Mouse (Mus musculus) forebrain, embryonic 12.5 days (tissue): ENCODE measurements around the gene Nus1. TPM values are rescaled to one million over a fixed set of nuclear protein-coding genes. Genes with fewer than 3 reads are reported as not detected.

ENCODE experiments used
- ATAC-seq: fragments of 200-750 bp; cut with Nextera tagmentation; 2 replicates; pipeline ENCODE4 v1.8.0; 2017; ENCODE audit warnings: moderate TSS enrichment; ENCODE audit not compliant: low FRiP score
- H3K27ac ChIP-seq: fragments of 300-500 bp; sonication (generic); 2 replicates; pipeline ENCODE4 v1.5.1; 2016; ENCODE audit warnings: mild to moderate bottlenecking
- H3K27me3 ChIP-seq: fragments of 300-500 bp; sonication (generic); 2 replicates; pipeline ENCODE4 v1.6.1; 2016; ENCODE audit warnings: mild to moderate bottlenecking
- H3K36me3 ChIP-seq: fragments of 300-500 bp; sonication (generic); replicated peaks from 2 replicates; pipeline ENCODE4 v1.6.1; 2016; ENCODE audit warnings: mild to moderate bottlenecking
- H3K4me1 ChIP-seq: fragments of 300-500 bp; sonication (generic); 2 replicates; pipeline ENCODE4 v1.6.1; 2016
- H3K4me2 ChIP-seq: fragments of 300-500 bp; sonication (generic); 2 replicates; pipeline ENCODE4 v1.6.1; 2016; ENCODE audit warnings: mild to moderate bottlenecking, moderate library complexity
- H3K4me3 ChIP-seq: fragments of 300-500 bp; sonication (generic); replicated peaks from 2 replicates; pipeline ENCODE4 v1.5.1; 2016; ENCODE audit warnings: mild to moderate bottlenecking
- H3K9ac ChIP-seq: fragments of 300-500 bp; sonication (generic); 2 replicates; pipeline ENCODE4 v1.6.1; 2016; ENCODE audit warnings: mild to moderate bottlenecking
- H3K9me3 ChIP-seq: fragments of 300-500 bp; sonication (generic); 2 replicates; pipeline ENCODE4 v1.6.1; 2016
- WGBS: fragments of 180-500 bp; shearing (Covaris S2); methylation state at CpG from one replicate; pipeline ENCODE4 v1.1.7; 2016; 5-methylcytosine and 5-hydroxymethylcytosine counted together
- polyA plus RNA-seq: library from polyadenylated mRNA; unstranded; fragments of >200 nt; fragmentation: Nextera tagmentation; extraction: Ambion mirVana; gene quantifications from 2 replicates; pipeline ENCODE4 v1.2.1, GENCODE M21; 2016

The Nus1 gene
- polyA plus RNA-seq, 1 experiment from 2014 or later: 16.6 TPM

GRCm38 (mm10) chr10:52420526-52420925 is 3.2 kb downstream of the Nus1 start:
- Histone ChIP-seq H3K27me3 (peaks cover 3% of the 10 kb centered on the region; the same call in 1 of the 2 replicates), H3K9ac (no peak overlapping the region), H3K4me2 (no peak overlapping the region), H3K4me3 (no peak overlapping the region), H3K27ac (no peak overlapping the region), H3K36me3 (no peaks in the 10 kb centered on the region), H3K4me1 (peaks cover 22% of the 10 kb centered on the region), H3K9me3 (no peaks in the 10 kb centered on the region)
- ATAC-seq: no peak
- 90% methylated on average over 1 of the region's 1 CpGs for WGBS

- no peak overlapping the region for H3K4me2 ChIP-seq
- H3K4me3 ChIP-seq: no peak overlapping the region
- no peaks in the 10 kb centered on the region for H3K36me3 ChIP-seq
- H3K9ac ChIP-seq: no peak overlapping the region
- H3K27ac ChIP-seq: no peak overlapping the region
- 95% methylated on average over 6 of the region's 6 CpGs for WGBS
- no peaks in the 10 kb centered on the region for H3K27me3 ChIP-seq
- H3K9me3 ChIP-seq: no peaks in the 10 kb centered on the region
- no peak for ATAC-seq
- H3K4me1 ChIP-seq: peaks cover 22% of the 10 kb centered on the region
Observed at GRCm38 (mm10) chr10:52421716-52422115, 4.4 kb downstream of the Nus1 start.

- ATAC-seq: no peak
- Histone ChIP-seq H3K9me3 (no peaks in the 10 kb centered on the region), H3K27me3 (no peaks in the 10 kb centered on the region), H3K36me3 (no peaks in the 10 kb centered on the region), H3K4me2 (no peak overlapping the region), H3K27ac (no peak overlapping the region), H3K4me3 (no peak overlapping the region), H3K9ac (no peak overlapping the region), H3K4me1 (peaks cover 31% of the 10 kb centered on the region)
- 76% methylated on average over 2 of the region's 2 CpGs for WGBS
Observed at GRCm38 (mm10) chr10:52423097-52423496, 5.8 kb downstream of the Nus1 start.

- no peak overlapping the region for H3K4me2 ChIP-seq
- no peaks in the 10 kb centered on the region for H3K27me3 ChIP-seq
- no peak overlapping the region for H3K27ac ChIP-seq
- peaks cover 9% of the 10 kb centered on the region for H3K4me1 ChIP-seq
- no peak overlapping the region for H3K4me3 ChIP-seq
- H3K36me3 ChIP-seq: peaks cover 17% of the 10 kb centered on the region
- ATAC-seq: no peak
- 91% methylated on average over 7 of the region's 7 CpGs for WGBS
- no peak overlapping the region for H3K9ac ChIP-seq
- no peaks in the 10 kb centered on the region for H3K9me3 ChIP-seq
Observed at GRCm38 (mm10) chr10:52426314-52426980, 9.1 kb downstream of the Nus1 start.

- H3K9ac ChIP-seq: no peak overlapping the region
- H3K27ac ChIP-seq: no peak overlapping the region
- 32% methylated on average over 2 of the region's 2 CpGs for WGBS
- no peaks in the 10 kb centered on the region for H3K27me3 ChIP-seq
- peaks cover 9% of the 10 kb centered on the region for H3K4me1 ChIP-seq
- H3K36me3 ChIP-seq: peaks cover 28% of the 10 kb centered on the region
- ATAC-seq: peak; percentile 71; the same call in 1 of the 2 replicates
- H3K4me3 ChIP-seq: no peak overlapping the region
- no peak overlapping the region for H3K4me2 ChIP-seq
- no peaks in the 10 kb centered on the region for H3K9me3 ChIP-seq
Observed at GRCm38 (mm10) chr10:52427634-52428415, 10.5 kb downstream of the Nus1 start.

- Histone ChIP-seq H3K36me3 (peaks cover 55% of the 10 kb centered on the region), H3K4me2 (no peak overlapping the region), H3K9me3 (no peaks in the 10 kb centered on the region), H3K27me3 (no peaks in the 10 kb centered on the region), H3K27ac (no peak overlapping the region), H3K4me3 (no peak overlapping the region), H3K4me1 (peaks cover 9% of the 10 kb centered on the region), H3K9ac (no peak overlapping the region)
- no peak for ATAC-seq
- WGBS: 93% methylated on average over 1 of the region's 1 CpGs
Observed at GRCm38 (mm10) chr10:52430953-52431352, 13.6 kb downstream of the Nus1 start.

- Histone ChIP-seq H3K9ac (no peak overlapping the region), H3K27ac (no peak overlapping the region), H3K36me3 (peaks cover 78% of the 10 kb centered on the region), H3K27me3 (no peaks in the 10 kb centered on the region), H3K4me3 (no peak overlapping the region), H3K4me1 (no peaks in the 10 kb centered on the region), H3K9me3 (no peaks in the 10 kb centered on the region), H3K4me2 (no peak overlapping the region)
- ATAC-seq: no peak
- WGBS: 96% methylated on average over 8 of the region's 8 CpGs
Observed at GRCm38 (mm10) chr10:52434836-52435235, 17.5 kb downstream of the Nus1 start.

GRCm38 (mm10) chr10:52460614-52461013 is 43.3 kb downstream of the Nus1 start:
- no peaks in the 10 kb centered on the region for H3K4me1 ChIP-seq
- no peak overlapping the region for H3K9ac ChIP-seq
- no peaks in the 10 kb centered on the region for H3K27me3 ChIP-seq
- no peaks in the 10 kb centered on the region for H3K36me3 ChIP-seq
- H3K27ac ChIP-seq: no peak overlapping the region
- H3K4me2 ChIP-seq: no peak overlapping the region
- no peaks in the 10 kb centered on the region for H3K9me3 ChIP-seq
- no peak overlapping the region for H3K4me3 ChIP-seq
- 34% methylated on average over 2 of the region's 2 CpGs for WGBS
- no peak for ATAC-seq

- no peak overlapping the region for H3K4me2 ChIP-seq
- WGBS: 71% methylated on average over 7 of the region's 7 CpGs
- no peaks in the 10 kb centered on the region for H3K27me3 ChIP-seq
- H3K9ac ChIP-seq: no peak overlapping the region
- no peak for ATAC-seq
- no peak overlapping the region for H3K27ac ChIP-seq
- H3K4me1 ChIP-seq: no peaks in the 10 kb centered on the region
- H3K4me3 ChIP-seq: no peak overlapping the region
- no peaks in the 10 kb centered on the region for H3K36me3 ChIP-seq
- no peaks in the 10 kb centered on the region for H3K9me3 ChIP-seq
Observed at GRCm38 (mm10) chr10:52463941-52464739, 46.8 kb downstream of the Nus1 start.

GRCm38 (mm10) chr10:52471520-52471919 is 54.2 kb downstream of the Nus1 start:
- no peaks in the 10 kb centered on the region for H3K27me3 ChIP-seq
- no peak overlapping the region for H3K9ac ChIP-seq
- H3K36me3 ChIP-seq: no peaks in the 10 kb centered on the region
- WGBS: 85% methylated on average over 4 of the region's 4 CpGs
- ATAC-seq: no peak
- H3K4me1 ChIP-seq: no peaks in the 10 kb centered on the region
- no peaks in the 10 kb centered on the region for H3K9me3 ChIP-seq
- H3K4me2 ChIP-seq: no peak overlapping the region
- H3K27ac ChIP-seq: no peak overlapping the region
- H3K4me3 ChIP-seq: no peak overlapping the region
